Mouse (Mus musculus) kidney, adult 11 months (tissue): ENCODE data around the gene Tmem14c.

Experiments used
- DNase-seq: peaks from one replicate; pipeline ENCODE4 v3.0.0; 2022

Tmem14c gene

DNA sequence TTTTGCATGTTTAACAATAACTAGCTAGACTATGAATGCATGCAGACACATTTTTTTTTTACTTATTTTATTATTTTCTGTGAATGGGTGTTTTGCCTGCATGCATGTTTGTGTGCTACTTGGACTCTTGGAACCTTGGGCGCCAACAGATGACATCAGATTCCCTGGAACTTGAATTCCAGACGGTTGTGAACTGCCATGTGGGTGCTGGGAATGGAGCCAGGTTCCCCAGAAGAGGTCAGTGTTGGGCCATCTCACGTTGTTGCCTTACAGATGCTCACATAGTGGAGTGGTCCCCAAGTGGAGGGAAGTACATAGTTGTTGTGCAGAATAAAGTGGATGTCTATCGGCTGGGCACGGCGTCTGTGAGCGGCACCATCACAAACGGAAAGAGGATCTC, 7.1 kb upstream of the Tmem14c start:
- no peak for DNase-seq

DNA sequence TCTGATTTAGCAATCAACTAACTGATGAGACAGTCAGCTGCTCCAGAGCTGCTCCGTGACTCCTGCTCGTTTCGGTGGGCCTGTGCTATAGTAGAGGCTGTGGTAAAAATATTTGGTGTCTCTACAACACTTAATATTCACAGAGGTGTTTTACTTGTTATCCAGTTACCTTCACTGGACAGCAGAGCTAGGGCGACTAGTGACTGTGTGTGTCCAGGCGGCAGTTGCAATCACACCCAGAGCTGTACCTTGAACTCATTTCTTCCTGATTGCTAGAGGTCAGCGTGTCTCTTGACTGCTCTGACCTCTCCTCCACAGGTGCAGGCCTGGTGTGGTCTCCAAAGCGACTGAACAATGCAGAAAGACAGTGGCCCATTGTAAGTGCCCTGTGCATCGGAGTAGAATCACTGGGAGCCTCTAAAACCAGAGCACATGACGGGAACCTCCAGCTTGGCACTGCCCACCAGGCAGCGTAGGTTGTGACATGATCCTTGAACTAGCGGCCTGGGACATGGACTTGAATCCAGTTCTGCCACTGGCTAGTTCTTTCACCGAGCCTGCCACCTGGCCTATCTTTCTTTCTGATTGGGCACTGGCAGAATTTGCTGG, 809 bp downstream of the Tmem14c start:
- peak; percentile 33 for DNase-seq

DNA sequence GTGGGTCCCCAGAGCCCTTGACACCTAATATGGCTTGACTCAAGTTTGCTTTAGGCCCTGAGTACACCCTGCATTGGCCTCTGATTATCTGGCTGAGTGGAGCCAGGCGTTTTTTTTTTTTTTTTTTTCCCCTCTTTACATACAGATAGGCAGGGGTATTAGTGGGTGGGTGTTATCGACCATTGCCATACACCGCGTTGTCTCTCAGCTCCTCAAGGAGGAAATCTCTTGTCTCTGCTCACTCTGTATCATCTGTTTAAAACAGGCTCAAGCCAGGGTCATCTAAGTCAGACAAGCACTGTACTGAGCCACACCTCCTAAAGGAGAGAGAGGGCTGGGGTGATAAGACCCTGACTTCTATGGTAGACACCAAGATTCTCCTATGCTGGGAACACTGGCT, 1.7 kb downstream of the Tmem14c start:
- DNase-seq, result no peak

DNA sequence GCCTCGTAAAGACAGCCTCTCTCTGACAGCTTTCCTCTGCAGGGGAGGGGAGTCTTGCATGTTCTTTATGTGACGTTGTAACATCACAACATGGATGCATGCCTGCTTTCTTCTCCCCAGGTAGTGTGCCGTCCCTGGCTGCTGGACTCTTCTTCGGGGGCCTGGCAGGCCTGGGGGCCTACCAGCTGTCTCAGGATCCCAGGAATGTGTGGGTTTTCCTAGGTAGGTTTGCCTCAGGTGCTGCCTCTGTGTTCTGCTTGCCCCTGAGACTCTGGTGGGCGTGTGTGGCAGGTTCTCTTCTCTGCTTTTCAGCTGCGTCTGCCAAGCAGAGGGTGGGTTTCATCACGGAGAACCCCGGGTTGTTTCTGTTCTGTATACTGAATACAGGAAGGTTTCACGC, 2.1 kb downstream of the Tmem14c start:
- no peak for DNase-seq

DNA sequence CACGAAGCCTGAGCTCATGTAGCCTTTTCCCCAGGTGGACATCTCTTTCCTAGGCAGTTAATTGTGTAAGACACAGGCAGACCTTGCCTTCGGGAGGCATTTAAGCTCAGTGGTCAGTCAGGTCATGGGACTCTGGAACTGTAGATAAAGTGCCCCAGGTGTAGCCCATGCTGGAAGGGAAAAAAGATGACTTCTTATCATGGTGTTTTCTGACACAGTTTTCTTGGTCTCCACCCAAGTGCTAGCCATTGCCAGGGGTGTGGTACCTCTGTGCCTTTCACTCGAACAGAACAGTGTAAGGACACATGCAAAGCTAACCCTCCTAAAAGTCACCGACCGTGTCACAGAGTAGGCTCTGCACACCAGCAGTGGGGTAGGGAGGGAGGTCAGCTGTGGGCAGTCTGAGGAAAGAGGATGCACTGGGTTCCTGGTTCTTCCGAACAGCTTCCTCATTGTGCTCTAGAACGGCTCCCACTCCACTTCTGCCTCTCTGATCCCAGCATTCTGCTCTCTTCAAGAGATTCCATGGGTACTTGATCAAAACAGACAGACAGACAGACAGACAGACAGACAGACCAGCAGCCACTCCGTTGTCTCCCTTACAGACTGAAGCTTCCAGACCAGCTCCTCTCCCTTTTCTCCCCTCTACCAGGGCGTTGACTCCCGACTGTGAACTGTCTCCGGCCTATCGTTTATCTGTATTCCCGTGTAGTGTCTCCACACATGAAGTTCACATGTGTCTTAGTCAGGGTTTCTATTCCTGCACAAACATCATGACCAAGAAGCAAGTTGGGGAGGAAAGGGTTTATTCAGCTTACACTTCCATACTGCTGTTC, 2.9 kb downstream of the Tmem14c start:
- DNase-seq, result no peak

DNA sequence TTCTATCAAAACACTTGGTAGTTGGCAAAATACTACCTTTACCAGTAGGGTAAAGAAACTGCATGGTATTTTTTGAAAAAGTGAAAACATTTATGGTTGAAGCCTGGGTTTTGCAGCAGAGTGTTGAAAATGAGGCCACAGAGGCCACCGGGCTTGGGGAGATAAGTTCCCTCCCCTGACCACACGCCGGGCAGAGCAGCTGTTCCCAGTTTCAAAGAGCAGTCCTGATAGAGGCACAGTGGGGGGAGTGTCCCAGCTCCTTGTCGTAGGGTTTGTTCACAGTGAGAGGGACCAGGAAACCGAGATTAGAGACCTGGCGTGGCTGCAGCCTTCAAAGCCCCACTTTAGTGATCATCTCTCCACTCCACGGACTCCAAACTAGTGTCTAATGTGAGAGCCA, 4.4 kb downstream of the Tmem14c start:
- no peak for DNase-seq

DNA sequence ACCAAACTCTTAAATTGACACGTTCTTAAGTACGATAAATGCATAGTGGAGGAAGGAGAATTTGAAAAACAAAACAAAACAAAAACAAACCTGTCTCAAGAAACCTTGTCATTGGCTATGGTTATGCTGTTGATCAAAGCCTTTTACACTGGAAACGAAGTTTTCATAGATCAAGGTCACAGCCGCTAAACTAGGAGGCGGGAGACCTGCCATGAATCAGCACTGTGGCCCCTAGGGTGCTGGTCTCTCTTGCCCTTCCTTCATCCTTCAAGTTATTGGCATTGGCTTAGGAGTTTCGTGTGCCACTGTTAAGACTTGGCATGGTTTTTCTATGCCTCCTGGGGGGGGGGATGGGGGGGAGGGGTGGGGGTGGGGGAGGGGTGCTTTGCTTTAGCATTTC, 5.5 kb downstream of the Tmem14c start:
- no peak for DNase-seq

DNA sequence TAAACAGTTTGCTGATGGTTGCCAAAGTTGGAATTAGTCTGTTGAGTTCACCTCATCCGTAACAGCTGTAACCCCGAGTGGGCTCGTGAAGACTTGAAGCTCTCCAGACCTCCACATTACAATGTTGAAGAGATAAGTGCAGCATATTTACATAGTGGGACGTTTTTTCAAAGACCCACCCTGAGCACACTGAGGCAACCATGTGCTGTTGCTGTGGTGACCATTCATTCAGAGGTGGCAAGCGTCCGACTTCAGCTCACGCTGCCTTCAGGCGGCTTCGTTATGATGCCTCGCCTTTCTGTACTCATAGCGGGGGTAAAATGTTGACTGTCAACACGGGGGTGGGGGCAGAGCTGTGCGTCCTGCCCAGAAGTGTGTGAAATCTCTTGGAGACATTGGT, 6.0 kb downstream of the Tmem14c start:
- no peak for DNase-seq

DNA sequence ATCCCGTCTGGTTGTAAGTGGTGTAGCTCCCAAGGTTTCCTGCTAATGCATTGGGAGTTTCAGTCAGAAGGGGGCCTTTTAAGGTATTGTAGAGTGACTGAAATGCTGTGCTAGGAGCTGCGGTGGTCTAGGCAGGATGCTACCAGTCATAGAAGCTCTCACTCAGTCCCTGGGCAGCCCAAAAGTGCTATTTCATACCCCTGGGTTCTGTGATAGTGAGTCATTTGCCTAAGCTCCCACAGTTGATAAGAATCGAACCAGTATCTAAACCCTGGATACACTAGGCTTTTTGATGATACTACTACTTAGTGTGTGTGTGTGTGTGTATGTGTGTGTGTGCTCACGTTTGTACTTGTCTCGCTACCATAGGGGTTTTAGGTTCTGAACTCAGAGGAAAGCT, 14.0 kb downstream of the Tmem14c start:
- no peak for DNase-seq

DNA sequence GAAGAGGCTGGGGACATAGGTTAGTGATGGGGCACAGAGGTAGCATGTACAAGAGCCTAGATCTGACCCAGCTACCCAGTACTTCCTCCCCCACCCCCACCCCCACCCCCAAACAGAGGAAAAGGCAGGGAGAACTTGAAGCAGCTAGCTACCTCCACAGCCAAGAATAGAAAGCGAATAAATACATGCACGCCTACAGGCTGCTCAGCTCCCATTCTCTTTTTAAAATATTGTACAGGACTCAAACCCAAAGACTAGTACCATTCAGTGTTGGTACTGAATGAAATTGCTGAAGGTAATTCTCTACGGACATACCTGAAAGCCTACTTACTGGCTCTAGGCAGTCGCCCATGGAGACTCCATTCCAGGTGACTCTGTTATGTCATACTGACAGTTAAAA, 26.4 kb downstream of the Tmem14c start:
- no peak for DNase-seq

DNA sequence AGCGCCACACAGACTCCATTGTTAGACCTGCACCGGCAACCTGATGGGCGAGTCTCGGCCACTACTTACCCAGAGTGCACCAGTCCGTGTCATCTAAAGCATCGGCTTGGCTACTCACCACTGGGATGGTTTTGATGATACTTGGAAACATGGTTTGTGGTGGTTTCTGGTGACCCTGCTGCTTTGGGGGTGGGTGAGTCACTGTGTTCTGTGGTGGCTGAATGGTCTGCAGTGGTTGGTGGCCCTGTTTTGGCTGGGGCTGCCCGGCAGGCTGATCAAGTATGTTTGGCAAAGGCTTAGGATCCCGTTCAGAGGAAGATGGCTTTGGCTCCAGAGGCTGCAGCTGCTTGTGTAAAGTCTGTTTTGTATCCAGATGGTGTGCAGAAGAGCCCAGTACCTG, 29.8 kb downstream of the Tmem14c start:
- DNase-seq, result no peak

DNA sequence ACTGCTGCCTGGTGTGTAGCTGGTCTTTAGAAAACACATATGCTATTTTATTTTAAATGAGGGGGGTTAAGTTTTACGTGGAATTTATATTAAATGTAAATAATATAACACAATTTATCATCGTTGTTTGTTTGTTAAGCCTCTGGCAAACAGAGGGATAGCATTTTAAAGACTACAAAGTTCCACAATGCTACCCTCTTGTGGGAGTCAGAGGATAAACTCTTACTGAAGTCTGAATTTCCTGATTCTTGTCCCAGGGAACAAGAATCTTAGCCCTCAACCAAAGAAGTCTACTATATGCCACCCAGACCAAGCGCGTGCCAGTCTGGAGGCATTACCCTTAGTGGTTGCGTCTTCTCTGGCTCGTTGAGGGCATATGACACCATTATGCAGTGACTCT, 31.2 kb downstream of the Tmem14c start:
- DNase-seq, result no peak

DNA sequence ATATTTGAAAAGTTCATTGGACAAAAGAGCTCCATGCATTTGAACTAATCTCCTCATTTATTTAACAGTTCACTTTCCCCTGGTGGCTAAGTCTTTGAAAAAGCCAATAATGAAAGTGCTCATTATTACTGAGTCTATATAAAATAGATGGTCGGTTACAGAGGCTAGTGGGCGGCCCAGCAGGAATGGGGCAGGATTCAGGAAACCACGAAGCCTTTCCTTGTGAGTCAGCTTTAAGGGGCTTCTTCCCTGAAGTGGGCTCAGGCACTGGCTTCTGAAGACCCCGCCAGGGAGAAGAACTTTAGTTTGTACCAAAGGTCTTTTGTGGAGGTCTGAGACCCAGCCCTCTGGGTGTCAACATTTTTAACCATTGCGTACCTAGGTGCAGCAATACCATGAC, 35.9 kb downstream of the Tmem14c start:
- no peak for DNase-seq

DNA sequence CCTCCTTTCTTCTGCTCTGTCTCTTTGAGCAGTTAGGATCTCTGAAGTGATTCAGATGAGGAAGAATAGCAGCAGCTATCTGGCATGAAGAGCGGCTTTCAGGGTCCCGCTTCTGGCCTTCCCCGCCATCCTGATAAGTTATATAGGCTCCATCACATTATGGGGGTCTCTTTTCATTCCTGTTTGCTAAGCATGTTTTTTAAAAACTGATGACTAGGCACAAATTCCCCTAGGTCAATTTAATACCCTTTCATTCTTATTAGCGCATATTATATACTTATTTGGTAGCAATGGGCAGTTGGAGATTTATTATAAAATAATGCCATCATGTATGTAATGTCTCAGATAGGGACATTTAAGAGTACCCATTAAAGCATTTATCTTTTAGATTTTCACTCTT, 51.5 kb downstream of the Tmem14c start:
- no peak for DNase-seq

DNA sequence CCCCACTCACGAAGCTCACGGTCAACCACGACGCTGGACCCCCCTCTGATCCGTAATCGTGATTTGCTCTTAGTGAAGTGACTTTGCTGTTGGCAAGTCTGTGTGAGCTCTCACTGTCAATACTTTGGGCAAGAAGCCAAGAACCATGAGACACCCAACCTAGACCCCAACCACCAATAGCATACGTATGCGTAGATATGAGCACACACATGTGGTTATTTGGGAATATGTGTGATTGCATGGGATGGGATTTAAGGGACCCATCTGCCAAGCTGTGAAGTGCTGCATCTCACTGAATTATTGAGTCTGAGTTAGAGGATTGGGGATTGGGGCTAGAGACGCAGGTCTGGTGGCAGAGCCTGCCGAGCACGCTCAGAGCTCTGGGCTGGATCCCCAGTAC, 55.5 kb downstream of the Tmem14c start:
- DNase-seq, result no peak
